Mouse (Mus musculus): ENCODE measurements around the gene Epb41l2. TPM values are rescaled to one million over a fixed set of nuclear protein-coding genes. Genes with fewer than 3 reads are reported as not detected.
A peak's percentile ranks its signal among the peaks of the same experiment; 100 is the strongest.

The Epb41l2 gene
- polyA plus RNA-seq, 1 experiment = 181 TPM

DNA sequence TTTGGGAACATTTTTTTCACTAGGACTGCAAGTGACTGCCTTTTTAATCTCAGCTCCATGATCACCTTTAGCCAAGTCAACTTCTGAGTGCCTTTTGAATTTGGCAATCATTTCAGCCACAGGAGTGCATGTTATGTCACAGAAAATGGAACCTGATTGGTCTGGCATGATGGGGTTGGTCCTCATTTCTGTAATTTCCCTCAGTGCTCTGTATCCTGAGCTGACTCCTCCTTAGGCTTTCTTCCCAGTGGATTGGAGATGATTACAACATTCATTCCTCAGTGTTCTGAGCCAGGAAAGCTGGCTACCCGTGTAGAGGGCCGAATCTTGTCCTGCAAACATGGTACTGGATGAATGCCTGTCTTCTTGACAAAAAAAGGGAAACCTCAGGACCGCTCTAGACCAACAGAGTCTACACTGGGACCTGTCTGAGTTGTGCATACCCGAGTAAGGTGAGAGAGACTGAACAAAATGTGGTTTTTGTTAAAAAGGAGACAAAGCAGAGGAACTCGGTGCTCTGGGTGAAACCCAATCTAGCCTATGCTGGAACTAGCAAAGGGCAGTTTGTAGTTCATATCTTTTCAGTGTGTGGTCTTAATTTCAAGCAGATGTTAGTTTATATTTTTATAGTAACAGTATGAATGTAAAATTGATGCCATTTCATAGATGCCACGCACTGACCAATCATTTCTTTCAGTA, 77.3 kb downstream of the Epb41l2 start:
- no peak overlapping the region for H3K4me3 ChIP-seq (ENCODE audit: low read depth, low read length)
- no peak overlapping the region for H3K9ac ChIP-seq (ENCODE audit: low read depth, poor library complexity, severe bottlenecking)
- H3K27me3 ChIP-seq (ENCODE audit: control insufficient read depth, insufficient read depth, low read length, poor library complexity, severe bottlenecking) = no peaks in the 10 kb centered on the region
- no peaks in the 10 kb centered on the region for H3K36me3 ChIP-seq (ENCODE audit: control insufficient read depth, insufficient read depth, low read length, poor library complexity, severe bottlenecking)
- TF ChIP-seq EP300 (IDR thresholded peaks at IDR 0.05; ENCODE audit: insufficient read depth, low read depth, low read length) = no peak
- TF ChIP-seq CTCF (IDR thresholded peaks at IDR 0.05; ENCODE audit: low read depth, low read length) = no peak
- TF ChIP-seq POLR2A (IDR thresholded peaks at IDR 0.05; ENCODE audit: insufficient read depth, low read length) = no peak
- H3K27ac ChIP-seq (ENCODE audit: insufficient read depth, low read length) = 0 out of 2 replicates have a peak overlapping the region, but pooled peaks have one; percentile 5
- H3K4me1 ChIP-seq (ENCODE audit: control insufficient read depth, insufficient read depth, low read length) = peaks cover 6% of the 10 kb centered on the region
- no peaks in the 10 kb centered on the region for H3K9me3 ChIP-seq (replicated peaks; ENCODE audit: control insufficient read depth, insufficient read depth, low read length, poor library complexity, severe bottlenecking)

GRCm38 (mm10) chr10:25437586-25438298, 78.1 kb downstream of the Epb41l2 start:
- Histone ChIP-seq H3K27me3 (ENCODE audit: control insufficient read depth, insufficient read depth, low read length, poor library complexity, severe bottlenecking) (no peaks in the 10 kb centered on the region), H3K4me1 (ENCODE audit: control insufficient read depth, insufficient read depth, low read length) (peaks cover 6% of the 10 kb centered on the region), H3K4me3 (ENCODE audit: low read depth, low read length) (no peak overlapping the region), H3K36me3 (ENCODE audit: control insufficient read depth, insufficient read depth, low read length, poor library complexity, severe bottlenecking) (no peaks in the 10 kb centered on the region), H3K9me3 (replicated peaks; ENCODE audit: control insufficient read depth, insufficient read depth, low read length, poor library complexity, severe bottlenecking) (no peaks in the 10 kb centered on the region), H3K9ac (ENCODE audit: low read depth, poor library complexity, severe bottlenecking) (no peak overlapping the region), H3K27ac (ENCODE audit: insufficient read depth, low read length) (no peak overlapping the region)
- TF ChIP-seq EP300 (IDR thresholded peaks at IDR 0.05; ENCODE audit: insufficient read depth, low read depth, low read length) (no peak), POLR2A (IDR thresholded peaks at IDR 0.05; ENCODE audit: insufficient read depth, low read length) (no peak), CTCF (IDR thresholded peaks at IDR 0.05; ENCODE audit: low read depth, low read length) (no peak)

- no peak overlapping the region for H3K9ac ChIP-seq (ENCODE audit: low read depth, poor library complexity, severe bottlenecking)
- no peaks in the 10 kb centered on the region for H3K9me3 ChIP-seq (replicated peaks; ENCODE audit: control insufficient read depth, insufficient read depth, low read length, poor library complexity, severe bottlenecking)
- H3K27ac ChIP-seq (ENCODE audit: insufficient read depth, low read length) = no peak overlapping the region
- no peak overlapping the region for H3K4me3 ChIP-seq (ENCODE audit: low read depth, low read length)
- H3K4me1 ChIP-seq (ENCODE audit: control insufficient read depth, insufficient read depth, low read length) = peaks cover 6% of the 10 kb centered on the region
- H3K27me3 ChIP-seq (ENCODE audit: control insufficient read depth, insufficient read depth, low read length, poor library complexity, severe bottlenecking) = no peaks in the 10 kb centered on the region
- no peak for TF ChIP-seq EP300 (IDR thresholded peaks at IDR 0.05; ENCODE audit: insufficient read depth, low read depth, low read length)
- no peak for TF ChIP-seq POLR2A (IDR thresholded peaks at IDR 0.05; ENCODE audit: insufficient read depth, low read length)
- no peak for TF ChIP-seq CTCF (IDR thresholded peaks at IDR 0.05; ENCODE audit: low read depth, low read length)
- H3K36me3 ChIP-seq (ENCODE audit: control insufficient read depth, insufficient read depth, low read length, poor library complexity, severe bottlenecking) = no peaks in the 10 kb centered on the region
Measured at GRCm38 (mm10) chr10:25438299-25438680, 78.7 kb downstream of the Epb41l2 start.

DNA sequence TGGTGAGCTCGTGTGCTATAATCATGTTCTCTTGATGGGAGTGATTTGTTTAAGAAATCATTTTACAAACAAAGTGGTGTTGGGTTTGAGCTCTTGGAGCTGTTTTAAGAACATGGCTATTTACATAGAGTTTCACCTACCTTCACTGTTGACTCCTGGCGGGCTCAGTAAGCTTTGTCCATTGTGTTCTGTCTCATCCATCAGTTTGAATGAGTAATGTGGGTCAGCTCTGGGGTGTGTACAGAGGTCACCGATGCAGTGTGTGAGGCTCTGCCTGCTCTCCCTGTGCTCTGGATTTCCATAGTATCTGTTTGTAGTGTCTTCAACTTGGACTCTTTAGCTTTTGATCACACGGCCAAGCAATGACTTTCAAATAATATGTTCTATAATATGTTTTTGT, 79.6 kb downstream of the Epb41l2 start:
- Histone ChIP-seq H3K27me3 (ENCODE audit: control insufficient read depth, insufficient read depth, low read length, poor library complexity, severe bottlenecking) (no peaks in the 10 kb centered on the region), H3K4me3 (ENCODE audit: low read depth, low read length) (no peak overlapping the region), H3K4me1 (ENCODE audit: control insufficient read depth, insufficient read depth, low read length) (peaks cover 6% of the 10 kb centered on the region), H3K9me3 (replicated peaks; ENCODE audit: control insufficient read depth, insufficient read depth, low read length, poor library complexity, severe bottlenecking) (no peaks in the 10 kb centered on the region), H3K9ac (ENCODE audit: low read depth, poor library complexity, severe bottlenecking) (no peak overlapping the region), H3K36me3 (ENCODE audit: control insufficient read depth, insufficient read depth, low read length, poor library complexity, severe bottlenecking) (0 out of 2 replicates have a peak, but pooled peaks cover 2% of the 10 kb centered on the region), H3K27ac (ENCODE audit: insufficient read depth, low read length) (no peak overlapping the region)
- no peak for TF ChIP-seq POLR2A (IDR thresholded peaks at IDR 0.05; ENCODE audit: insufficient read depth, low read length)

DNA sequence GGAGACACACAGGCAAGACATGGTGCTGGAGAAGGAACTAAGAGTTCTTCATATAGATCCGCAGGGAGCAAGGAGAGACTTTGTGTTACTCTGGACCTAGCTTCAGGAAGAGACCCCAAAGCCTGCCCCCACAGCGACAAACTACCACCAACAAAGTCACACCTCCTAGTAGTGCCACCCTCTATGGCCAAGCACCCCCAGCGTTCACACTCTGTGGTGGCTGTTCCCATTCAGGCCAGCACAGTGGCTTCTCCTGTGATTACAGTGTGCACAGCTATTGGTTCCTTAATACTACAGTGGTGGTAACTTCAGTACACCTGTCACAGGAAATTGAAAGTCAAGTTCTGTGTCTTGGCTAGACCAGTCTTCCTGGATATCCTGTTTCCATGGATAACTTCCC, 80.3 kb downstream of the Epb41l2 start:
- TF ChIP-seq CTCF (IDR thresholded peaks at IDR 0.05; ENCODE audit: low read depth, low read length) (no peak), POLR2A (IDR thresholded peaks at IDR 0.05; ENCODE audit: insufficient read depth, low read length) (no peak), EP300 (IDR thresholded peaks at IDR 0.05; ENCODE audit: insufficient read depth, low read depth, low read length) (no peak)
- Histone ChIP-seq H3K9me3 (replicated peaks; ENCODE audit: control insufficient read depth, insufficient read depth, low read length, poor library complexity, severe bottlenecking) (no peaks in the 10 kb centered on the region), H3K36me3 (ENCODE audit: control insufficient read depth, insufficient read depth, low read length, poor library complexity, severe bottlenecking) (peaks cover 2% of the 10 kb centered on the region; the same call in 1 of the 2 replicates)

GRCm38 (mm10) chr10:25441405-25441804, 81.8 kb downstream of the Epb41l2 start:
- no peak overlapping the region for H3K9ac ChIP-seq (ENCODE audit: low read depth, poor library complexity, severe bottlenecking)
- peaks cover 4% of the 10 kb centered on the region for H3K36me3 ChIP-seq (ENCODE audit: control insufficient read depth, insufficient read depth, low read length, poor library complexity, severe bottlenecking)
- H3K27me3 ChIP-seq (ENCODE audit: control insufficient read depth, insufficient read depth, low read length, poor library complexity, severe bottlenecking) = no peaks in the 10 kb centered on the region
- no peak for TF ChIP-seq EP300 (IDR thresholded peaks at IDR 0.05; ENCODE audit: insufficient read depth, low read depth, low read length)
- no peak for TF ChIP-seq POLR2A (IDR thresholded peaks at IDR 0.05; ENCODE audit: insufficient read depth, low read length)
- no peak for TF ChIP-seq CTCF (IDR thresholded peaks at IDR 0.05; ENCODE audit: low read depth, low read length)
- H3K27ac ChIP-seq (ENCODE audit: insufficient read depth, low read length) = no peak overlapping the region
- no peaks in the 10 kb centered on the region for H3K9me3 ChIP-seq (replicated peaks; ENCODE audit: control insufficient read depth, insufficient read depth, low read length, poor library complexity, severe bottlenecking)
- H3K4me1 ChIP-seq (ENCODE audit: control insufficient read depth, insufficient read depth, low read length) = peaks cover 4% of the 10 kb centered on the region
- no peak overlapping the region for H3K4me3 ChIP-seq (ENCODE audit: low read depth, low read length)

More for the DNA sequence above, 80.3 kb downstream of the Epb41l2 start:
- H3K4me1 ChIP-seq (ENCODE audit: control insufficient read depth, insufficient read depth, low read length) = peaks cover 6% of the 10 kb centered on the region
- no peak overlapping the region for H3K27ac ChIP-seq (ENCODE audit: insufficient read depth, low read length)
- H3K4me3 ChIP-seq (ENCODE audit: low read depth, low read length) = no peak overlapping the region
- no peak overlapping the region for H3K9ac ChIP-seq (ENCODE audit: low read depth, poor library complexity, severe bottlenecking)
- H3K27me3 ChIP-seq (ENCODE audit: control insufficient read depth, insufficient read depth, low read length, poor library complexity, severe bottlenecking) = no peaks in the 10 kb centered on the region

Measured in ES-Bruce4 (cell line).